Mouse (Mus musculus): Measurements from ENCODE around the gene Unc13b. TPM values are rescaled to one million over a fixed set of nuclear protein-coding genes. Genes with fewer than 3 reads are reported as not detected.

The Unc13b gene
- total and polyA plus RNA-seq, 2 experiments from 2014 or later: 6.2 to 54.7 TPM

GRCm38 (mm10) chr4:43038567-43039495 lies 19.9 kb upstream of the Unc13b start:
- DNase-seq (peak; percentile 58), ATAC-seq (0 out of 2 replicates have a peak, but pooled peaks have one; percentile 5)
- peak overlapping the region; percentile 70 for H3K9ac ChIP-seq
- no peak for TF ChIP-seq CTCF (IDR thresholded peaks at IDR 0.05; ENCODE audit: low read depth)
- H3K4me2 ChIP-seq (ENCODE audit: low read depth): peak overlapping the region; percentile 85
- 56% methylated on average over 15 of the region's 15 CpGs for WGBS
- peaks cover 30% of the 10 kb centered on the region for H3K36me3 ChIP-seq (ENCODE audit: insufficient read depth)
- H3K27me3 ChIP-seq (ENCODE audit: insufficient read depth, low read length): no peaks in the 10 kb centered on the region
- H3K27ac ChIP-seq (ENCODE audit: low read depth, low read length): peak overlapping the region; percentile 69; the same call in 1 of the 2 replicates
- peaks cover 9% of the 10 kb centered on the region for H3K4me1 ChIP-seq (ENCODE audit: insufficient read depth)
- no peaks in the 10 kb centered on the region for H3K9me3 ChIP-seq (ENCODE audit: low read length)
- peak overlapping the region; percentile 74 for H3K4me3 ChIP-seq (ENCODE audit: low read depth, low read length)

DNA sequence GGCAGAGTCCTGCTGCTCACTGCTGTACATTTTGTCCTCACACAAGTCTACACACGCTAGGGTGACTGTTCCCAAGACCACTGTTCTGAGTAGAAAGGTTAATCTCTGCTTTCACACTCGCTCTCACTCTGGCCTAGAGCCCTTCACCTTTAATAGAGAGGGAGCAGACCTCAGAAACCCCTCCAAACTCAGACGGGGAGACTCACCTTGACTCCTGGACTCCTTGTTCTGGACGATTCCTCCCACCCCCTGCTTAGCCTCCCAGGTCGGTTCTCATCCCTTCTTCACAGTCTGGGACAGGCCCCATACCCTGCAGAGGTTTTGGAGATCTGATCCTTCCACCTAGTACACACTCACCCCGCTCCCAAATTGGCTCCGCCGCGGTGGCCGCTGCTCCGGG lies 19.1 kb upstream of the Unc13b start:
- H3K4me2 ChIP-seq (ENCODE audit: low read depth): peak overlapping the region; percentile 85
- H3K27me3 ChIP-seq (ENCODE audit: insufficient read depth, low read length): no peaks in the 10 kb centered on the region
- ATAC-seq: peak; percentile 7
- TF ChIP-seq CTCF (IDR thresholded peaks at IDR 0.05; ENCODE audit: low read depth): no peak
- peak overlapping the region; percentile 74 for H3K4me3 ChIP-seq (ENCODE audit: low read depth, low read length)
- WGBS: 4% methylated on average over 11 of the region's 11 CpGs
- peak overlapping the region; percentile 69 for H3K27ac ChIP-seq (ENCODE audit: low read depth, low read length)
- peaks cover 14% of the 10 kb centered on the region for H3K4me1 ChIP-seq (ENCODE audit: insufficient read depth)
- H3K36me3 ChIP-seq (ENCODE audit: insufficient read depth): peaks cover 23% of the 10 kb centered on the region
- H3K9ac ChIP-seq: peak overlapping the region; percentile 70
- DNase-seq: peak; percentile 10
- no peaks in the 10 kb centered on the region for H3K9me3 ChIP-seq (ENCODE audit: low read length)

DNA sequence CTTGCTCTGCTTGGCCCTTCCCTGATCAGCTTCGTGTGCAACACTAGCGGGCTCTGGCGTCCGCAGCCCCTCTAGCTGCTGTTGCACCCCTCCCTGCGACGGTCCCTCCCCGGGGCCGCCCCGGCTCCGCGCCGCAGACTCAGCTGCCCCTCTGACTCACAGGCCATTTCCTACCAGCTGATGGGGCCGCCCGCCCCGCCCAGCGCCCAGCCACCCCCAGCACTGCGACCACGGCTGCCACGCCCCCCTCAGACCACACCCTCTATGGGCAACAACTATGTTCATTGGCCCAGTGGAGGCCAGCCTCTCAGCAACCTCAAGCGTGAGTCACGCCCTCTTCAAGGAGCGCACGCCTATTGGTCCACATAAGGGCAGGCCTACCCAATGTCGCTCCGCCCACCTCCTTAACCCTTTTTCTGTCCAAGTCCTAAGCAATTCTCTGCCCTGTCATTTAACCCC lies 18.6 kb upstream of the Unc13b start:
- H3K4me2 ChIP-seq (ENCODE audit: low read depth): peak overlapping the region; percentile 85
- no peaks in the 10 kb centered on the region for H3K27me3 ChIP-seq (ENCODE audit: insufficient read depth, low read length)

DNA sequence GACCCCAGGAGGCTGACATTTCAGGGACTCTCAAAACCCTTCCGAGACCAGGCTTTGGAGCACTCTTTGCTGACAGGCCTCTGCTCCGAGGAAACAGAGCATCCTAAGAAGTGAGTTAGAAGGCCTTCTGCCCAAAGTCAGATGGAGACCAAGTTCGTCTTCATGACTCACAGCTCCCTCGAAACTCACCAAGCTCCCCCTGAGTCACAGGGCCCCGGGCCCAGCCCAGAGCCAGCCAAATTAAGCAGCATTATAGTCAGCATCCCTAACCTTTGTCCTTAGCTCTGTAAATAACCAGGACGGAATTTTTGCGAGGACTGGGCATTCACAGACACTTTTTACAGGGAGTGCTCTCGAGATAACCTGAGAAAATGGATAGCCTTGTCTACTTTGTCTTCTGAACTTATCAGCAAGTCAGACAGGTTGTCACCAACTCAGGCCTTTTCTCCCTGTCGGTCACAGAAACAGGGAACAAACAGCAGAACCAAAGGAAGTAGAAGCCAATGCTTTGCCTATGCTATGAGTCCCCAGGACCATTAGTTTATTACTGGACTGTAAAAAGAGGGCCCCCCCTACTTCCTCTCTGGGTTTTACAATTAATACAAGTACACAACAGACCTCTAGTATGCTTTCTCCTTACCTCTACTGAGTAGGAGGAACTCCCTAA lies 17.7 kb upstream of the Unc13b start:
- Histone ChIP-seq H3K4me1 (ENCODE audit: insufficient read depth) (peaks cover 17% of the 10 kb centered on the region), H3K27me3 (ENCODE audit: insufficient read depth, low read length) (no peaks in the 10 kb centered on the region), H3K9me3 (ENCODE audit: low read length) (no peaks in the 10 kb centered on the region), H3K9ac (no peak overlapping the region), H3K4me3 (ENCODE audit: low read depth, low read length) (no peak overlapping the region), H3K27ac (ENCODE audit: low read depth, low read length) (no peak overlapping the region), H3K4me2 (ENCODE audit: low read depth) (peak overlapping the region; percentile 27; the same call in 1 of the 2 replicates), H3K36me3 (ENCODE audit: insufficient read depth) (peaks cover 10% of the 10 kb centered on the region)
- no peak for DNase-seq
- 67% methylated on average over 9 of the region's 9 CpGs for WGBS
- no peak for TF ChIP-seq CTCF (IDR thresholded peaks at IDR 0.05; ENCODE audit: low read depth)
- no peak for ATAC-seq

More for the DNA sequence above, 18.6 kb upstream of the Unc13b start:
- peak overlapping the region; percentile 70 for H3K9ac ChIP-seq
- DNase-seq: peak; percentile 95
- peak; percentile 97 for ATAC-seq
- TF ChIP-seq CTCF (IDR thresholded peaks at IDR 0.05; ENCODE audit: low read depth): no peak
- H3K4me3 ChIP-seq (ENCODE audit: low read depth, low read length): peak overlapping the region; percentile 74
- 2% methylated on average over 25 of the region's 25 CpGs for WGBS
- peaks cover 17% of the 10 kb centered on the region for H3K4me1 ChIP-seq (ENCODE audit: insufficient read depth)
- peak overlapping the region; percentile 69 for H3K27ac ChIP-seq (ENCODE audit: low read depth, low read length)
- no peaks in the 10 kb centered on the region for H3K9me3 ChIP-seq (ENCODE audit: low read length)
- H3K36me3 ChIP-seq (ENCODE audit: insufficient read depth): peaks cover 19% of the 10 kb centered on the region

GRCm38 (mm10) chr4:43043644-43044357 lies 15.0 kb upstream of the Unc13b start:
- Histone ChIP-seq H3K4me1 (ENCODE audit: insufficient read depth) (peaks cover 15% of the 10 kb centered on the region), H3K4me2 (ENCODE audit: low read depth) (peak overlapping the region; percentile 88), H3K27ac (ENCODE audit: low read depth, low read length) (peak overlapping the region; percentile 85), H3K4me3 (ENCODE audit: low read depth, low read length) (peak overlapping the region; percentile 63), H3K36me3 (ENCODE audit: insufficient read depth) (no peaks in the 10 kb centered on the region), H3K27me3 (ENCODE audit: insufficient read depth, low read length) (no peaks in the 10 kb centered on the region), H3K9ac (peak overlapping the region; percentile 15), H3K9me3 (ENCODE audit: low read length) (no peaks in the 10 kb centered on the region)
- peak; percentile 57 for ATAC-seq
- DNase-seq: peak; percentile 81
- WGBS: 6% methylated on average over 7 of the region's 7 CpGs
- no peak; the same call in 1 of the 2 replicates for TF ChIP-seq CTCF (IDR thresholded peaks at IDR 0.05; ENCODE audit: low read depth)

DNA sequence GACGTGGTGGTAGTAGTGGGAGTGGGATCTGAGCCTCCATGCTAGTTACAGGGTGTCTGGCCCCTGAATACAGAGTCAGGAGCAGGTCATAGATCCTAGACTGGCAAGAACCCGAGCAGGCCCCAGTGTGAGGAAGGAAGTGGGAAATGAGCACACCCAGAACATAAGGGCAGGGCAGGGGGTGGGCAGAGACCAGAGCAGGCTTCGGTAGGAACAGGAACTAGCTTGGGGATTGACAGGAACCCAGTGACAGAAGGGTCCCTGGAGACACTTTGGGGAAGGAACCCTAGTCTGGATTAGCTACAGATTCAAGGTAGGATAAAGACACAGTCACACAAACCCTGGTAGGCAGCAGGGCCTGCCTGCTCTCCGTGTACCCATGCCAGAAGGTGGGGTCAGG lies 14.1 kb upstream of the Unc13b start:
- ATAC-seq (no peak), DNase-seq (no peak)
- H3K27ac ChIP-seq (ENCODE audit: low read depth, low read length): peak overlapping the region; percentile 85

More for the DNA sequence above, 14.1 kb upstream of the Unc13b start:
- peak overlapping the region; percentile 88 for H3K4me2 ChIP-seq (ENCODE audit: low read depth)
- H3K9ac ChIP-seq: peak overlapping the region; percentile 64
- no peaks in the 10 kb centered on the region for H3K36me3 ChIP-seq (ENCODE audit: insufficient read depth)
- peaks cover 8% of the 10 kb centered on the region for H3K4me1 ChIP-seq (ENCODE audit: insufficient read depth)
- no peaks in the 10 kb centered on the region for H3K27me3 ChIP-seq (ENCODE audit: insufficient read depth, low read length)
- WGBS: 1% methylated on average over 4 of the region's 4 CpGs
- H3K4me3 ChIP-seq (ENCODE audit: low read depth, low read length): peak overlapping the region; percentile 63
- TF ChIP-seq CTCF (IDR thresholded peaks at IDR 0.05; ENCODE audit: low read depth): no peak
- H3K9me3 ChIP-seq (ENCODE audit: low read length): no peaks in the 10 kb centered on the region

Data from forebrain, postnatal 0 days (tissue).